ENCODE assay signal across 14 mouse cellular contexts in the genomic region with DNA sequence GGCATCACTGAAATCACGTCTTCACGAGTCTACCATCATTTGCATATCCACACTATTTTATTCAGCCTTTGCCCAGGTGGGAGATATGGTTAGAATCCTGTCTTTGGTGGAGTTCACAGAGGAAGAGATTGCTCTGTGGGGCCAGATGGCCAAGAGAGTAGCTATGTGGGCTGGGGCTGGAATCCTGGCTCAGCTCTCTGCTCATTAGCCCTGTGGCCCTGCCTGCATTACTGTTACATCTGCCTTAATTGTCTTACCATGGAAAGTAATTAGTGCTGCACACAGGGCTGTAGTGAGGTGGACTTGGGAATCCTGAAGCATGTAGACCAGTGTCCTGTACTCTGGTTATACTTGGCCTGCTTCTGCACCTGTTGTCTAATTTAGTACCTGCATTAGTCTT. TPM values are rescaled to one million over a fixed set of nuclear protein-coding genes. Genes with fewer than 3 reads are reported as not detected.
DNase-seq lines count a peak whose midpoint lies in the region; ATAC-seq lines count a peak whose summit lies in the region.
"Had no signal": no experiment of that assay in that cellular context is flagged by ENCODE, and none has a peak within 500 bp of the region (broad histone marks: within the 10 kb centered on the region; RNA-seq: fewer than 3 reads in every experiment).

No protein-coding gene starts in this region.

- H3K4me2 ChIP-seq in hindbrain, embryonic 16.5 days (ENCODE audit: low read length) = no peak overlapping the region
- H3K4me2 ChIP-seq in hindbrain, embryonic 11.5 days (replicated peaks; ENCODE audit: low read depth, low read length) = no peak overlapping the region
- no peak overlapping the region for H3K4me2 ChIP-seq in forebrain, embryonic 14.5 days (ENCODE audit: low read length)
- H3K4me2 ChIP-seq: embryonic facial prominence, embryonic 13.5 days; kidney, embryonic 15.5 days; midbrain, embryonic 13.5 days; neural tube, embryonic 12.5 days had no signal

- H3K4me1 ChIP-seq in hindbrain, embryonic 16.5 days (ENCODE audit: control insufficient read depth, insufficient read depth, low read depth, low read length) = peaks cover 7% of the 10 kb centered on the region
- no peaks in the 10 kb centered on the region; the same call in 1 of the 2 replicates for H3K4me1 ChIP-seq in hindbrain, embryonic 11.5 days (replicated peaks; ENCODE audit: control insufficient read depth, insufficient read depth, low read length)
- peaks cover 9% of the 10 kb centered on the region for H3K4me1 ChIP-seq in forebrain, embryonic 14.5 days (ENCODE audit: control insufficient read depth, insufficient read depth, low read length)

- H3K27ac ChIP-seq in hindbrain, embryonic 16.5 days (ENCODE audit: low read depth, low read length) = no peak overlapping the region
- no peak overlapping the region for H3K27ac ChIP-seq in hindbrain, embryonic 11.5 days (ENCODE audit: low read depth, low read length)
- H3K27ac ChIP-seq in forebrain, embryonic 14.5 days (ENCODE audit: low read depth, low read length) = no peak overlapping the region
- H3K27ac ChIP-seq: embryonic facial prominence, embryonic 13.5 days; kidney, embryonic 15.5 days; midbrain, embryonic 13.5 days; neural tube, embryonic 12.5 days had no signal

- H3K9me3 ChIP-seq in hindbrain, embryonic 16.5 days (ENCODE audit: control insufficient read depth, low read length) = no peaks in the 10 kb centered on the region
- no peaks in the 10 kb centered on the region for H3K9me3 ChIP-seq in hindbrain, embryonic 11.5 days (ENCODE audit: control insufficient read depth, low read length)
- H3K9me3 ChIP-seq in forebrain, embryonic 14.5 days (replicated peaks; ENCODE audit: control insufficient read depth, low read length) = no peaks in the 10 kb centered on the region
- H3K9me3 ChIP-seq: embryonic facial prominence, embryonic 13.5 days; kidney, embryonic 15.5 days; midbrain, embryonic 13.5 days; neural tube, embryonic 12.5 days had no signal

- no peak for DNase-seq in hindbrain, embryonic 11.5 days (ENCODE audit: low spot score)
- peak; percentile 19 for DNase-seq in A20 (ENCODE audit: low read depth, low spot score)
- DNase-seq in Muller cell, postnatal 12 days (ENCODE audit: inconsistent ontology term) = peak; percentile 68
- DNase-seq in forebrain, embryonic 14.5 days (ENCODE audit: low spot score) = peak; percentile 46
- no peak for DNase-seq in spleen, postnatal 4 days (ENCODE audit: low spot score in 2 of 2)
- no peak for DNase-seq in left cerebral cortex, postnatal 36 days (ENCODE audit: low spot score in 2 of 2)
- DNase-seq: adrenal gland, postnatal 10 days; layer of hippocampus, adult 9-11 months; right cerebral cortex, adult 18-20 months had no signal

- intact Hi-C loops in left cerebral cortex, postnatal 36 days (cut with DNase I) = no loop called here

- 0 out of 2 replicates have a peak, but pooled peaks cover 2% of the 10 kb centered on the region for H3K36me3 ChIP-seq in hindbrain, embryonic 16.5 days (ENCODE audit: control insufficient read depth, insufficient read depth, low read length)
- no peaks in the 10 kb centered on the region for H3K36me3 ChIP-seq in hindbrain, embryonic 11.5 days (ENCODE audit: control insufficient read depth, insufficient read depth, low read length)
- no peaks in the 10 kb centered on the region for H3K36me3 ChIP-seq in forebrain, embryonic 14.5 days (ENCODE audit: control insufficient read depth, insufficient read depth, low read length)
- H3K36me3 ChIP-seq: kidney, embryonic 15.5 days had no signal

- H3K4me3 ChIP-seq in hindbrain, embryonic 16.5 days (ENCODE audit: low read length) = no peak overlapping the region
- no peak overlapping the region for H3K4me3 ChIP-seq in hindbrain, embryonic 11.5 days (ENCODE audit: low read depth, low read length)
- H3K4me3 ChIP-seq in forebrain, embryonic 14.5 days (ENCODE audit: low read depth, low read length) = no peak overlapping the region
- H3K4me3 ChIP-seq: embryonic facial prominence, embryonic 13.5 days; kidney, embryonic 15.5 days; midbrain, embryonic 13.5 days; neural tube, embryonic 12.5 days had no signal

- no peaks in the 10 kb centered on the region for H3K27me3 ChIP-seq in hindbrain, embryonic 16.5 days (replicated peaks; ENCODE audit: control insufficient read depth, insufficient read depth, low read length)
- no peaks in the 10 kb centered on the region for H3K27me3 ChIP-seq in hindbrain, embryonic 11.5 days (ENCODE audit: control insufficient read depth, insufficient read depth, low read length)
- H3K27me3 ChIP-seq in forebrain, embryonic 14.5 days (replicated peaks; ENCODE audit: control insufficient read depth, insufficient read depth, low read length) = no peaks in the 10 kb centered on the region
- H3K27me3 ChIP-seq: embryonic facial prominence, embryonic 13.5 days; kidney, embryonic 15.5 days; midbrain, embryonic 13.5 days; neural tube, embryonic 12.5 days had no signal

- 86% methylated on average over 2 of the region's 2 CpGs for WGBS in hindbrain, embryonic 16.5 days
- 92% methylated on average over 2 of the region's 2 CpGs for WGBS in hindbrain, embryonic 11.5 days
- 65% methylated on average over 2 of the region's 2 CpGs for WGBS in forebrain, embryonic 14.5 days

- H3K9ac ChIP-seq in hindbrain, embryonic 16.5 days (ENCODE audit: low read depth, low read length) = no peak overlapping the region
- H3K9ac ChIP-seq in hindbrain, embryonic 11.5 days (ENCODE audit: low read depth, low read length) = no peak overlapping the region
- no peak overlapping the region for H3K9ac ChIP-seq in forebrain, embryonic 14.5 days (ENCODE audit: low read length)
- H3K9ac ChIP-seq: embryonic facial prominence, embryonic 13.5 days; kidney, embryonic 15.5 days; midbrain, embryonic 13.5 days; neural tube, embryonic 12.5 days had no signal

- ATAC-seq in hindbrain, embryonic 16.5 days = peak; percentile 52; the same call in 1 of the 2 replicates
- ATAC-seq in hindbrain, embryonic 11.5 days (ENCODE audit: low FRiP score) = no peak
- ATAC-seq in forebrain, embryonic 14.5 days = peak; percentile 67; the same call in 1 of the 2 replicates
- ATAC-seq: midbrain, embryonic 13.5 days had no signal

RNA-seq across cellular contexts. Expression of a gene that starts 7.6 kb away (rescaled TPM):
- polyA plus RNA-seq in hindbrain, embryonic 16.5 days (2015; fragmentation: Nextera tagmentation; extraction: Ambion mirVana) = 17.9 and 18.8 TPM in 2 replicates
- 25.1 and 28.0 TPM in 2 replicates for polyA plus RNA-seq in hindbrain, embryonic 11.5 days (2014; fragmentation: Nextera tagmentation; extraction: Ambion mirVana)
- 20.8 and 22.9 TPM in 2 replicates for polyA plus RNA-seq in forebrain, embryonic 14.5 days (2014; fragmentation: Nextera tagmentation; extraction: Ambion mirVana)
- 10 to 100 TPM; 87.7 to 89.5 TPM for total RNA-seq in left cerebral cortex, postnatal 36 days (2021)

RNA-seq across cellular contexts. Expression of a gene that starts 37.6 kb away (rescaled TPM):
- 5.0 and 5.7 TPM in 2 replicates for polyA plus RNA-seq in hindbrain, embryonic 16.5 days (2015; fragmentation: Nextera tagmentation; extraction: Ambion mirVana)
- 6.7 and 8.8 TPM in 2 replicates for polyA plus RNA-seq in hindbrain, embryonic 11.5 days (2014; fragmentation: Nextera tagmentation; extraction: Ambion mirVana)
- polyA plus RNA-seq in forebrain, embryonic 14.5 days (2014; fragmentation: Nextera tagmentation; extraction: Ambion mirVana) = 4.0 and 5.0 TPM in 2 replicates
- total RNA-seq in left cerebral cortex, postnatal 36 days (2021) = 1 to 10 TPM; 6.6 to 8.9 TPM

Comparison
In these comparisons a context has a peak if more than half of its experiments do, and no peak if none do; other contexts are left out.
1. DNase-seq: peak in A20 (single experiment), Muller cell, postnatal 12 days (single experiment) and forebrain, embryonic 14.5 days (single experiment); none in hindbrain, embryonic 11.5 days (single experiment), spleen, postnatal 4 days (0 of 2) and left cerebral cortex, postnatal 36 days (0 of 2).